Mouse (Mus musculus) kidney, adult 2 months (tissue): ENCODE data around the gene Cdon. TPM values are rescaled to one million over a fixed set of nuclear protein-coding genes. Genes with fewer than 3 reads are reported as not detected.

ENCODE experiments used
- DNase-seq: peaks from one replicate; pipeline ENCODE4 v3.0.0; 2021
- H3K27ac ChIP-seq: fragments of 200-500 bp; 2 replicates; pipeline ENCODE4 v1.5.1; 2012; ENCODE audit warnings: low read depth, low read length, control low read depth, inconsistent platforms; ENCODE audit not compliant: insufficient read depth
- H3K27me3 ChIP-seq: fragments of 200-500 bp; replicated peaks from 2 replicates; pipeline ENCODE4 v1.6.1; 2012; ENCODE audit warnings: mild to moderate bottlenecking, moderate library complexity, low read length, inconsistent platforms; ENCODE audit not compliant: control insufficient read depth, insufficient read depth
- H3K36me3 ChIP-seq: fragments of 200-500 bp; 2 replicates; pipeline ENCODE4 v1.6.1; 2012; ENCODE audit warnings: mild to moderate bottlenecking, moderate library complexity, low read length, inconsistent platforms; ENCODE audit not compliant: control insufficient read depth, insufficient read depth
- H3K4me1 ChIP-seq: fragments of 200-500 bp; 2 replicates; pipeline ENCODE4 v1.6.1; 2011; ENCODE audit warnings: low read length; ENCODE audit not compliant: control insufficient read depth, insufficient read depth
- H3K4me3 ChIP-seq: fragments of 200-500 bp; 2 replicates; pipeline ENCODE4 v1.5.1; 2011; ENCODE audit warnings: mild to moderate bottlenecking, low read depth, low read length, control low read depth; ENCODE audit not compliant: insufficient read depth
- CTCF ChIP-seq: fragments of 200-500 bp; conservative IDR thresholded peaks from 2 replicates; pipeline ENCODE4 v1.5.1; 2011; ENCODE audit warnings: low read depth, mild to moderate bottlenecking, control low read depth, low read length, moderate library complexity, mixed read lengths; ENCODE audit not compliant: insufficient read depth, insufficient read length
- POLR2A ChIP-seq: fragments of 200-500 bp; IDR thresholded peaks from one replicate; pipeline ENCODE4 v1.6.1; 2011; ENCODE audit warnings: low read depth, low read length, control low read depth
- WGBS: fragments of 180-500 bp; shearing (Covaris S2); methylation state at CpG from one replicate; pipeline ENCODE4 v1.1.7; 2018; 5-methylcytosine and 5-hydroxymethylcytosine counted together
- polyA plus RNA-seq: library from polyadenylated mRNA; depleted of rRNA; stranded (reverse); fragments of >200 nt; gene quantifications from 2 replicates; pipeline ENCODE4 v1.2.3, GENCODE M21; 2012; rRNA removed

Gene Cdon
- polyA plus RNA-seq, 1 experiment, result 4.0 TPM

GRCm38 (mm10) chr9:35556494-35557102 is 135.7 kb downstream of the Cdon start:
- DNase-seq, result no peak
- Histone ChIP-seq H3K4me1 (no peaks in the 10 kb centered on the region; the same call in 1 of the 2 replicates), H3K27ac (no peak overlapping the region), H3K27me3 (no peaks in the 10 kb centered on the region), H3K36me3 (no peaks in the 10 kb centered on the region), H3K4me3 (no peak overlapping the region)
- no peak for TF ChIP-seq CTCF
- TF ChIP-seq POLR2A, result no peak
- 73% methylated on average over 12 of the region's 12 CpGs for WGBS

Other genes with a start within 250 kb of the Cdon start
- gene Dcps, start 245.1 kb upstream of the Cdon start, polyA plus RNA-seq, result 36.2 and 41.1 TPM in 2 replicates
- 84.9 and 85.9 TPM in 2 replicates for gene Srpr, start 221.0 kb upstream of the Cdon start, polyA plus RNA-seq
- gene Tirap, start 220.8 kb upstream of the Cdon start, polyA plus RNA-seq, result 8.1 and 11.2 TPM in 2 replicates
- 37.0 and 39.1 TPM in 2 replicates for gene Foxred1, start 210.1 kb upstream of the Cdon start, polyA plus RNA-seq
- 9.8 and 11.4 TPM in 2 replicates for gene Fam118b, start 153.3 kb upstream of the Cdon start, polyA plus RNA-seq
- 10.1 and 10.7 TPM in 2 replicates for gene Rpusd4, start 153.3 kb upstream of the Cdon start, polyA plus RNA-seq
- gene Gm1113, start 97.1 kb downstream of the Cdon start, polyA plus RNA-seq, result not detected in 2 replicates
- 0.03 and 0.05 TPM in 2 replicates for gene Ddx25, start 137.4 kb downstream of the Cdon start, polyA plus RNA-seq
- 2.1 and 2.8 TPM in 2 replicates for gene Pus3, start 137.5 kb downstream of the Cdon start, polyA plus RNA-seq
- gene Pate2, start 149.2 kb downstream of the Cdon start, polyA plus RNA-seq, result 0.05 TPM in 1 of 2 replicates, not detected in the other
- gene Hyls1, start 149.3 kb downstream of the Cdon start, polyA plus RNA-seq, result 0.81 and 0.87 TPM in 2 replicates
- gene Pate4, start 190.8 kb downstream of the Cdon start, polyA plus RNA-seq, result not detected in 2 replicates
- not detected in 2 replicates for gene Pate3, start 227.1 kb downstream of the Cdon start, polyA plus RNA-seq